Mouse (Mus musculus): ENCODE data around the gene Myh10.
"Not testable (repeated sequence)": the region's sequence is repeated elsewhere in the genome, so short reads cannot be mapped to it uniquely, and the experiment has no call there.

The Myh10 gene

GRCm38 (mm10) chr11:68811881-68812577 is 120.7 kb downstream of the Myh10 start:
- no peak for DNase-seq

- DNase-seq, result no peak
Observed at GRCm38 (mm10) chr11:68818416-68818815, 127.1 kb downstream of the Myh10 start.

- no peak for DNase-seq
Observed at GRCm38 (mm10) chr11:68819226-68819805, 128.0 kb downstream of the Myh10 start.

GRCm38 (mm10) chr11:68822326-68822725 is 131.0 kb downstream of the Myh10 start:
- DNase-seq, result no peak

GRCm38 (mm10) chr11:68826735-68827134 is 135.4 kb downstream of the Myh10 start:
- no peak for DNase-seq

GRCm38 (mm10) chr11:68831580-68831979 is 140.2 kb downstream of the Myh10 start:
- DNase-seq, result not testable (repeated sequence)

GRCm38 (mm10) chr11:68832793-68833192 is 141.4 kb downstream of the Myh10 start:
- no peak for DNase-seq

- DNase-seq, result no peak
Observed at GRCm38 (mm10) chr11:68833593-68833992, 142.2 kb downstream of the Myh10 start.

GRCm38 (mm10) chr11:68835034-68835433 is 143.7 kb downstream of the Myh10 start:
- no peak for DNase-seq

- no peak for DNase-seq
Observed at GRCm38 (mm10) chr11:68839606-68840005, 148.2 kb downstream of the Myh10 start.

- DNase-seq, result no peak
Observed at GRCm38 (mm10) chr11:68850862-68851261, 159.5 kb downstream of the Myh10 start.

- no peak for DNase-seq
Observed at GRCm38 (mm10) chr11:68851644-68852485, 160.5 kb downstream of the Myh10 start.

- DNase-seq, result no peak
Observed at GRCm38 (mm10) chr11:68852486-68852901, 161.1 kb downstream of the Myh10 start.

GRCm38 (mm10) chr11:68852932-68853409 is 161.6 kb downstream of the Myh10 start:
- peak; percentile 100 for DNase-seq

GRCm38 (mm10) chr11:68853611-68854401 is 162.4 kb downstream of the Myh10 start:
- DNase-seq, result peak; percentile 69

- DNase-seq, result no peak
Observed at GRCm38 (mm10) chr11:68854621-68855020, 163.3 kb downstream of the Myh10 start.

GRCm38 (mm10) chr11:68857329-68857728 is 166.0 kb downstream of the Myh10 start:
- DNase-seq, result no peak

- DNase-seq, result no peak
Observed at GRCm38 (mm10) chr11:68859943-68860593, 168.7 kb downstream of the Myh10 start.

- no peak for DNase-seq
Observed at GRCm38 (mm10) chr11:68862260-68862659, 170.9 kb downstream of the Myh10 start.

GRCm38 (mm10) chr11:68863631-68864091 is 172.3 kb downstream of the Myh10 start:
- no peak for DNase-seq

- peak; percentile 92 for DNase-seq
Observed at GRCm38 (mm10) chr11:68864544-68865189, 173.3 kb downstream of the Myh10 start.

Data from kidney, adult 18-20 months (tissue).